Mouse (Mus musculus) brain, embryonic 14.5 days (tissue): ENCODE data around the gene Clasp2.

Experiments used
- CTCF ChIP-seq: fragments of 200-500 bp; IDR thresholded peaks from 2 replicates; pipeline ENCODE4 v1.5.1; 2012; ENCODE audit warnings: inconsistent platforms, mild to moderate bottlenecking, moderate library complexity, borderline replicate concordance; ENCODE audit not compliant: insufficient read depth, insufficient read length; ENCODE audit errors: extremely low read depth
- POLR2A ChIP-seq: fragments of 200-500 bp; IDR thresholded peaks from 2 replicates; pipeline ENCODE4 v1.6.1; 2012; ENCODE audit warnings: mild to moderate bottlenecking, inconsistent platforms, borderline replicate concordance; ENCODE audit not compliant: poor library complexity, insufficient read depth, insufficient read length, severe bottlenecking; ENCODE audit errors: extremely low read depth

GRCm38 (mm10) chr9:113837461-113837860 lies 96.2 kb downstream of the Clasp2 start:
- TF ChIP-seq CTCF (no peak), POLR2A (no peak)
